Mouse (Mus musculus): ENCODE results near the gene Plekhm3. TPM values are rescaled to one million over a fixed set of nuclear protein-coding genes. Genes with fewer than 3 reads are reported as not detected.
"Not testable (repeated sequence)": the region's sequence is repeated elsewhere in the genome, so short reads cannot be mapped to it uniquely, and the experiment has no call there.

The Plekhm3 gene
- total RNA-seq (2018; cell fraction: chromatin; rRNA removed), result 100 to 1,000 TPM; 107 to 507 (median 271) TPM
- total RNA-seq (2018; cell fraction: cytosol; rRNA removed), result 10 to 100 TPM; 23.1 to 37.4 (median 29.5) TPM
- total RNA-seq (2018; cell fraction: nucleus; rRNA removed), result 100 to 1,000 TPM in 24 of 26 experiments, 10 to 100 TPM in 2; 93.5 to 253 (median 150) TPM
- polyA plus RNA-seq (2018), result 16.0 to 20.6 TPM (median 16.8 TPM) in 3 replicates

DNA sequence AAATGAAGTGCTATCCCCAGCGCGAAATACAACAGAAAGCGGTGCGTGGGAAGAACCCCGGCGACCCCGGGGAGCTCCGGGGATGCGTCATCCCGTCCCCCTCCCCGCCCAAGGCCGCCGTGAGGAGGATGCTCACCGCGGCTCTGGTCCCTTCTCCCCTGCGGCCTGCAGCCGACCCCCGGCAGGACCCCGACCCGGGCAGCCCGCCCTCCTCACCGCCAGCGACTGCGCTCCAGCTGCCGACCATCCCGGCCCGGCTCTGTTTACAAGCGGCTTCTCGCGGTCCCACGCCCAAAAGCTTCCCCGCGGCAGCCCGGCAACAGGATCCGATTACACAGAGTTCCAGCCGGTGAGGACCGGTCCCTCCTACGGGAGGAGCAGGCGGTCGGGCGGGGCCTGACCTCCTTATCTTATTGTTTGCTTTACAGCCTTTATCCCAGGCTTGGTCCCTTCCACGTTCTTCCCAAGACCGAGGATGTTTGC is at the start of gene Plekhm3:
Gene Plekhm3, minus strand, starts transcription at position 346 of the 483 bp plus-strand sequence.
- WGBS (ENCODE audit: missing documents), result under 1% methylated on average over 43 of the region's 43 CpGs
- Histone ChIP-seq H3K79me2 (ENCODE audit: inconsistent target) (peaks cover 47% of the 10 kb centered on the region), H3K27ac (peak within 1 kb of the TSS; percentile 40)

DNA sequence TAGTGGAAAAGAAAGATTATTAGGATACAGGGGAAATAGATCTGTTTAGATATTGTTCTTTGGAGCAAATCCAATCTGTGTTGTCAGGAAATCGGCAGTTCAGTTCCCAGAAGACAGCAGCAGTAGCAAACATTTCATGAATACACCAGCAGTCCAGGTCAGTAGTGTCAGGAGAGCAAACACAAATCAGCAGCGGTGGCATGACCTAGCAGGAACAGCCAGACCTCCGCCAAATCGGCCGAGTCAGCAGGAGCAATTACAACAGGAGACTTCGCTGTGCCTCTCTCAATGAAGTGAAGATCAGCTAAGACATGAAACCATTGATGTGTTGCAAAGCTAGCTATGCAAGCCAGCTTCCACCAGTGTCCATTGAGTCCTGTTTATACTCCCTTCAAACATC is 49.0 kb upstream of the Plekhm3 start:
- Histone ChIP-seq H3K36me3 (ENCODE audit: inconsistent target) (no peaks in the 10 kb centered on the region), H3K79me2 (ENCODE audit: inconsistent target) (no peaks in the 10 kb centered on the region), H3K4me3 (ENCODE audit: inconsistent target) (no peak overlapping the region), H3K27ac (no peak overlapping the region)
- 93% methylated on average over 6 of the region's 6 CpGs for WGBS (ENCODE audit: missing documents)

More for the DNA sequence above, at the start of gene Plekhm3:
- Histone ChIP-seq H3K4me3 (ENCODE audit: inconsistent target) (peak within 1 kb of the TSS; percentile 73), H3K36me3 (ENCODE audit: inconsistent target) (no peaks in the 10 kb centered on the region)

DNA sequence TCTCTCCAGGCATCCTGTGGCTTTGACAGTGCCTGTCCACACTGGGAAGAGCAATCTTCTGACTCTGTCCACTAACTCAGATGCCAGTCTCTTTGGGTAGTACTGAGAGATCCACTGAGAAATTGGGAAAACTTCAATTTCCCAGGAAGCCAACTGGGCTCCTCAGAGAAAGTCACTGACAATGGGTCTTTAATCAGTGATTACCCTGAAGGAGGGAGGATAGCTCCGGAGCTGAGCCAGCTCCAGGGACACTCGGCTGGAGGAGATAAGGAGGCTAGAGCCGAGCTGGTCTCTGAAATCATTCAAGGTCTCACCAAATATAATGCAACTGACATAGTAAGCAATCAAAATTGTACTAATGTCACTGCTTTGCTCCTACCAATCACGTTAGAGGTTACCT is 47.9 kb upstream of the Plekhm3 start:
- H3K27ac ChIP-seq, result no peak overlapping the region
- H3K36me3 ChIP-seq (ENCODE audit: inconsistent target), result no peaks in the 10 kb centered on the region
- 92% methylated on average over 4 of the region's 4 CpGs for WGBS (ENCODE audit: missing documents)
- H3K79me2 ChIP-seq (ENCODE audit: inconsistent target), result no peaks in the 10 kb centered on the region
- no peak overlapping the region for H3K4me3 ChIP-seq (ENCODE audit: inconsistent target)

DNA sequence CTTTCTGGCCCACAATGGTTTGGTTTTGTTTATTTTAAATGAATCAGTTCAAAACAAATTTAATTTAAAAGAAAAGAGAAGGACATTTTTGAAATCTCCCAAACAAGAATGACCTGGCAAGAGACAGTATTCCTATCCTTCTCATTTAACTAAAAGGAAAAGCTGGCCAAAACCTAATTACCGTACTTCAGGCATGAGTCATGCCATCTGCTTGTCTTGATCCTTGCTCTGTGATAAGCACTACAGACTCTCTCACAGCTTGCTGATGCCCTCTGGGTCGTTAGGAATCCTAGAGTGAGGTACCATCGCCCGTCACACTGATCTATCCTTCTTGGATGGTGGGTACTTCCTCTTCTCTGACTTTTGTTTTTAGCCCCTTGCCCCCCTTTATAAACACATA is 36.6 kb upstream of the Plekhm3 start:
- no peaks in the 10 kb centered on the region for H3K36me3 ChIP-seq (ENCODE audit: inconsistent target)
- H3K27ac ChIP-seq, result no peak overlapping the region
- no peaks in the 10 kb centered on the region for H3K79me2 ChIP-seq (ENCODE audit: inconsistent target)
- 85% methylated on average over 4 of the region's 4 CpGs for WGBS (ENCODE audit: missing documents)
- no peak overlapping the region for H3K4me3 ChIP-seq (ENCODE audit: inconsistent target)

DNA sequence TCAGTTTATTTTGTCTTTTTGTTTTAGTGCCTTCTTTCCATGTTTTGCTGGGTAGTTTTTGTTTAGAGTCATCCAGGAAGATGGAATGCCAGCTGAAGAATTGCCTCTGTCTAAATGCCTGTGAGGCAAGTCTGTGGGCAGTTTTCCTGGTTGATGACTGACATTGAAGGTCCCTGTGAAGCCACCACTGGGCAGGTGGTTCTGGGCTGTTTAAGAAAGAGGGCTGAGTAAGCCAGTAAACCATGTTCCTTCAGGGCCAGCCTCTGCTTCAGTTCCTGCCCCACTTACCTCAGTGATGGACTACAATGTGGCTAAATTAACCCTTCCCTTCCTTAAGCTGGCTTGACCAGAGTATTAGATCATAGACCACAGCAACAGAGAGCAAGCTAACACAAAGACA is 31.6 kb upstream of the Plekhm3 start:
- Histone ChIP-seq H3K4me3 (ENCODE audit: inconsistent target) (no peak overlapping the region), H3K27ac (no peak overlapping the region), H3K79me2 (ENCODE audit: inconsistent target) (no peaks in the 10 kb centered on the region), H3K36me3 (ENCODE audit: inconsistent target) (no peaks in the 10 kb centered on the region)

DNA sequence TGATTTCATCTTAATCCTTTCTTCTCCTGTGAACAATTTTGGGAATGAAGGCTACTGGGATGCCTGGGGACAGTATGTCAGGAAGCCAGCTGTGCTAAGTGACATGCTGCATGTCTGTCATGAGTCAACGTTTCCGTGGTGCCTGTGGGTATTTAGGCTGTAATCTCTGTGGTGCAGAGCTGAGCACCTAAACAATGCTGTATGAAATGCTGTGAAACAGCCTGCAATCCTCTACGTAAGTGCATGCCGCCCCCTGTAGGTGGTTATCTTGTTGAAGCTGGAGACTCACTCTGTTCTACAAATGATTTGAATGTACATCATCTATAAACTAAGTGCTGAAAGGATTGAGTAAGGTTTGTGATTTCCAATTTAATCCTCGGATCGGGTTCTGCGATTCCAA is 29.5 kb upstream of the Plekhm3 start:
- Histone ChIP-seq H3K27ac (no peak overlapping the region), H3K79me2 (ENCODE audit: inconsistent target) (no peaks in the 10 kb centered on the region), H3K4me3 (ENCODE audit: inconsistent target) (no peak overlapping the region), H3K36me3 (ENCODE audit: inconsistent target) (no peaks in the 10 kb centered on the region)
- WGBS (ENCODE audit: missing documents), result 43% methylated on average over 7 of the region's 7 CpGs

DNA sequence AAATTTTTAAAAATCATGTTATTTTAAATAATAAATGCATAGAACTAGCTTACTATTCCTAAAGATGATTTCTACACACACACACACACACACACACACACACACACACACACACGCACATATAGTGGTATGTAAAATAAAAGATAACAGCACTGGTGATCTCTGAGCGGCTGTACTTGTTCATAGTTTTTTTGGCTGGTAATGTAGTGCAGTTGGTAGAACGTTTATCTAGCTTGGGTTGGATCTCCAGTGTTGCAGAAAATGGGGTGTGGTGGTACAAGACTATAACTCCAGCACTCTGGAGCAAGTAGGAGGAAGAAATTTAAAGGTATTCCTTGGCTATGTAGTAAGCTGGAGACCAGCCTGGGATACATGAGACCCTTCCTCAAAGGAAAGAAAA is 26.6 kb upstream of the Plekhm3 start:
- WGBS (ENCODE audit: missing documents), result 78% methylated on average over 3 of the region's 3 CpGs
- Histone ChIP-seq H3K36me3 (ENCODE audit: inconsistent target) (no peaks in the 10 kb centered on the region), H3K27ac (no peak overlapping the region), H3K4me3 (ENCODE audit: inconsistent target) (no peak overlapping the region), H3K79me2 (ENCODE audit: inconsistent target) (no peaks in the 10 kb centered on the region)

DNA sequence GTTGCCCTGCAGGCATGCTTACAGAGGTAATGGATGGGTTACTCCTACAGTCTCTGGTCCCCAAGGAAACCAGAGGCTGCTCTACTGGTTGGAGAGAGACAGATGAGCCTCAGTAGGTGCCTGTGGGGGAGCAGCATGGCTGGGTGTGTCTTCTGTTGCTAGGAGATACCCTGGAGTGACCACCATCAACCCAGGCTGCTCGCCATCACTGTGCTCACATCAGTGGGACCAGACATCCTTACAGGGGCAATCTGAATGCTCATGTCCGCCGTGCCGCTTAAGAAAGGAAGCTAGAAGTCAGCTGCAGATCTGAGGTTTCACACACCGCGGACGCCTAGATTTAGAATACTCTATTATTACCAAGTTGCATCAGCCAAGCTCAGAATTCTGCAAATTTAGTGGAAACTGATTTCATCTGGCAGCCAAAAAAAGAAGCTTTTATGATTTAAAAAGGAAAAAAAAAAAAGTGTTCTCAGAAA is 21.7 kb upstream of the Plekhm3 start:
- H3K79me2 ChIP-seq (ENCODE audit: inconsistent target), result no peaks in the 10 kb centered on the region
- no peak overlapping the region for H3K27ac ChIP-seq
- no peaks in the 10 kb centered on the region for H3K36me3 ChIP-seq (ENCODE audit: inconsistent target)
- WGBS (ENCODE audit: missing documents), result 64% methylated on average over 7 of the region's 7 CpGs
- H3K4me3 ChIP-seq (ENCODE audit: inconsistent target), result no peak overlapping the region

DNA sequence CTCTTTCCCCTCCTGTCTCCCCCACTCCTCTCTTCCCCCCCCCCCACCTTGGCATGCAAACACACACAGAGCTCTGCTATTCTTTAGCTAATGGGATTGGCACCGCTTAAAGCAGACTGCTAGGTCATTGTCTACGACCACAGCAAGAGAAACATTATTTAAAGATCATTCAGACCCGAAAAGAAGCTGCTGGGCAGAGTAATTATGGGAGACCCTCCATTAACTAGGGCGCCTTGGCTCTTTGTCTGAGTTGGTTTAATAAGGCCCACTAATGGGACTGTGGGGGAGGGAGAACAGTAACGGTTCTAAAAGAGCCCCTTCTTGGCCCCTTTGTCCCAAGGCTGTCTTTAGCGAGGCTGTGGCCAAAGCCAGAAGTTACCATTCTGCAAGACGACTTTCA is 18.7 kb upstream of the Plekhm3 start:
- Histone ChIP-seq H3K36me3 (ENCODE audit: inconsistent target) (no peaks in the 10 kb centered on the region), H3K79me2 (ENCODE audit: inconsistent target) (no peaks in the 10 kb centered on the region), H3K27ac (no peak overlapping the region), H3K4me3 (ENCODE audit: inconsistent target) (no peak overlapping the region)
- WGBS (ENCODE audit: missing documents), result 93% methylated on average over 7 of the region's 7 CpGs

DNA sequence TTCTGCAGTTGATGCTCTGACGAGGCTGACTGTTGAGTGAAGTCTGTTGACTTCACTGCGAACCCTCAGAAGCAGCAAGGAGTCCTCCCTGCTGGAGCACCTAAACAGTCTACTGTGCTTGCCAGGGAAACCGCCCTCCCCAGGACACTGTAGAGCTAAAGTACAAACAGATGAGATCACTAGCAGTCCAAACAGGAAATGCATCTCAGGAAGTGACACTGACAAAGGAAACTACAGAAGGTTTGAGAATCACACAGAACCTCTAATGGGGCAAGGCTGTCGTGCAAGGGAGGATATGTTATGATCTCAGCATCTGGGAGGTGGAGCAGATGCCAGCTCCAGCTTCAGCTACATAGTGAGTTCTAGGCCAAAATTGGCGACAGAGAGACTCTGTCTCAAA is 14.1 kb upstream of the Plekhm3 start:
- Histone ChIP-seq H3K36me3 (ENCODE audit: inconsistent target) (no peaks in the 10 kb centered on the region), H3K4me3 (ENCODE audit: inconsistent target) (no peak overlapping the region), H3K27ac (no peak overlapping the region), H3K79me2 (ENCODE audit: inconsistent target) (no peaks in the 10 kb centered on the region)
- WGBS (ENCODE audit: missing documents), result 80% methylated on average over 5 of the region's 5 CpGs

DNA sequence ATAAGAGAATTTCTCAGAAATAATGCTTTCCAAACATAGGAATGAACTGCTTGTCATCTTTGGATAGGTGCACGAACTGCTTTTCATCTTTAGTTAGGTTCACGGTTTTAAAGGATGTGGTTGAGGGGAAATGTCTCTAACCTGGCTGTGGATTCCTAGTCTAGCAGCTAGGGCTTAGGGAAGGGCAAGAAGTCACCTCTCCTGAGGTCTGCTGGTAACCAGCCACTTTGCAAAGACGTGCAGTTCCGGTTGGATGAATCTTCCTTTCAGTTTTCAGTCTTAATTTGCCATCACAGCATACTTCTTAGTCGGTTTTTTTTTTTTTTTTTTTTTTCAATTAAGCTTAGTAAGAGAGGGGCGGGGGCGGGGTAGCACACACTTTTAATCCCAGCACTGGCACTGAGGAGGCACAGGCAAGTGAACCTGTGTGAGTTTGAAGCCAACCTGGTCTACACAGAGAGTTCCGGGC is 431 bp upstream of the Plekhm3 start:
- 55% methylated on average over 7 of the region's 8 CpGs for WGBS (ENCODE audit: missing documents)

DNA sequence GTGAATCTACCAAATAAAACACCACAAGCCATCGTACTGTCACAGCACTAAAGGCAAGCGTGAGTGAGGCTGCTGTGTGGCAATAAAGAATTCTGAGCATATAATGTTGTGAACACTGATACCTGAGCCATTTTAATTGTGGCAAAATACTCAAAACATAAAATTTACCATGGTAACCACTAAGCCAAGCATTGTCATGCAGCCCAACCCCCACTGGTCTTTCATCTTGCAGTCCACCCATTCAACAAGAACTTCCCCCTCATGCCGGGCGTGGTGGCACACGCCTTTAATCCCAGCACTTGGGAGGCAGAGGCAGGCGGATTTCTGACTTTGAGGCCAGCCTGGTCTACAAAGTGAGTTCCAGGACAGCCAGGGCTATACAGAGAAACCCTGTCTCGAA is 1.8 kb downstream of the Plekhm3 start:
- H3K36me3 ChIP-seq (ENCODE audit: inconsistent target); H3K27ac ChIP-seq; H3K4me3 ChIP-seq (ENCODE audit: inconsistent target): not testable (repeated sequence)
- peaks cover 64% of the 10 kb centered on the region for H3K79me2 ChIP-seq (ENCODE audit: inconsistent target)
- 83% methylated on average over 2 of the region's 7 CpGs for WGBS (ENCODE audit: missing documents)

More for the DNA sequence above, 431 bp upstream of the Plekhm3 start:
- H3K79me2 ChIP-seq (ENCODE audit: inconsistent target), result peaks cover 41% of the 10 kb centered on the region
- H3K4me3 ChIP-seq (ENCODE audit: inconsistent target), result peak overlapping the region; percentile 73
- peak overlapping the region; percentile 40 for H3K27ac ChIP-seq
- H3K36me3 ChIP-seq (ENCODE audit: inconsistent target), result no peaks in the 10 kb centered on the region

DNA sequence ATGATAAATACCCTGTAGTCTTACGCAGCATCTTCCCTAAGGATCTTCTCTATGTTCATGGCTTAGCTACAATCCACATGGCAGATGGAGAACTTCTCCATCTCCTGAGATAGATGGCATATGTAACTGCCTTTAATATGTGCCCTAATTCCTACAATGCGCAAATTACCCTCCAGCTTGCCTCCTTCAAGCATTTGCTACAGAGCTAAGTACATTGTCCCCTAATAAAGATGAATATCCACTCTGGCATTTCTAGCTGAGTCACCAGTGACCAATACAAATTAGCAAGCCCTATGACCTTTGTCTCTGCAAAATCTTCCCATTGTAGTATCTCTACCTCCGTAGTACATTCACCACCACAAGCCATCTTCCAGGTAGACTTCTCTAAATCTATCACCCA is 6.4 kb downstream of the Plekhm3 start:
- Histone ChIP-seq H3K79me2 (ENCODE audit: inconsistent target) (peaks cover 93% of the 10 kb centered on the region), H3K27ac (no peak overlapping the region), H3K4me3 (ENCODE audit: inconsistent target) (no peak overlapping the region), H3K36me3 (ENCODE audit: inconsistent target) (no peaks in the 10 kb centered on the region)
- 100% methylated on average over 3 of the region's 3 CpGs for WGBS (ENCODE audit: missing documents)

DNA sequence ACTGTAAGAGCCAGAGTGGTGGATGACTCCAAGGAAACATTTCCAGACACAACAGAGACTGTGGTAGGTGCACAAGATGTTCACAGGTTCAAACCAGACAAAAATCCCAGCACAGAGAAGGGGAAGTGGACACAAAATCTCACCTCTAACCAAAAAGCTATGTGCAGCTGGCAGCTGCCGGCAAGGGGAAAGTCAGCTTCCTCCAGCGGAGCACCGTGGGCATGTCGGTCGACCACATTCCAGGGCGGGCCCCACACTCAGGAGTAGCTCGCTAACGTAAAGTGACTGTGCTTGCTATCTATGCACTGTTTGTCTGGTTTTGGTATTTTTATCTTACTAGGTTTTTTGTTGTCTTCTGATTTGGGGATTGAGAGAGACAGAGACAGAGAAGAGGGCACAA is 7.2 kb downstream of the Plekhm3 start:
- no peaks in the 10 kb centered on the region for H3K36me3 ChIP-seq (ENCODE audit: inconsistent target)
- H3K4me3 ChIP-seq (ENCODE audit: inconsistent target), result no peak overlapping the region
- no peak overlapping the region for H3K27ac ChIP-seq
- peaks cover 93% of the 10 kb centered on the region for H3K79me2 ChIP-seq (ENCODE audit: inconsistent target)
- 32% methylated on average over 8 of the region's 8 CpGs for WGBS (ENCODE audit: missing documents)

DNA sequence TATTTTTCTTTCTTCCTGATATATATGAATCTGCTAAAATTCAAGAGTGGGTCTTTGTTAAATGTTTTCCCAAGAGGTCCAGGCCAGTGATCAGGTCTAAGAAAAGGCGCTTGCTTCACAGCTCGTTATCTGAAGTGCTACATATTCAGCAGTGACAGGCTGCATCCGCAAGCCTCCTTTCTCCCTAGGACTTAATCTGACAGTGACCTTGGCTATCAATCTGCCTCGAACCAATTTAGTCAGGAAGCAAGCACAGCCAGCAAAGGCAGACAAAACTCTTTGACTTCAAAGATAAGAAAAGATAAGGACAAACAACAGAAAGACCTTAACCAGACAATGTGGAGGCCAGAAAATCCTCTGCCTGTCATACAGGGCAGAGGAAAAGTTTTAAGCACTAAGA is 10.5 kb downstream of the Plekhm3 start:
- 89% methylated on average over 4 of the region's 4 CpGs for WGBS (ENCODE audit: missing documents)
- Histone ChIP-seq H3K4me3 (ENCODE audit: inconsistent target) (no peak overlapping the region), H3K27ac (no peak overlapping the region), H3K36me3 (ENCODE audit: inconsistent target) (no peaks in the 10 kb centered on the region), H3K79me2 (ENCODE audit: inconsistent target) (peaks cover 90% of the 10 kb centered on the region; the same call in 1 of the 2 replicates)
